Mouse (Mus musculus) CH12.LX (cell line): ENCODE results near the gene Runx2. TPM values are rescaled to one million over a fixed set of nuclear protein-coding genes. Genes with fewer than 3 reads are reported as not detected.

Experiments used
- DNase-seq: peaks from one replicate; pipeline ENCODE4 v3.0.0-alpha.2; 2013; ENCODE audit errors: extremely low read depth
- H3K27ac ChIP-seq: 2 replicates; pipeline ENCODE4 v1.5.1; 2012; ENCODE audit warnings: low read depth, mild to moderate bottlenecking, control low read depth, moderate library complexity; ENCODE audit not compliant: insufficient read depth
- H3K27me3 ChIP-seq: replicated peaks from 2 replicates; pipeline ENCODE3; 2012; ENCODE audit warnings: inconsistent platforms
- H3K36me3 ChIP-seq, 2 experiments: replicated peaks in 1 of 2; 2 replicates each; pipeline versions ENCODE3 to v1.6.1; 2012; ENCODE audit warnings: inconsistent platforms in 1 of 2, low read length in 1 of 2, mild to moderate bottlenecking in 1 of 2, mixed read lengths in 1 of 2, moderate library complexity in 1 of 2; ENCODE audit not compliant: control insufficient read depth in 1 of 2, insufficient read depth in 1 of 2
- H3K4me1 ChIP-seq, 2 experiments: 2 replicates each; pipeline ENCODE4 v1.6.1; 2012; ENCODE audit warnings: inconsistent platforms in 1 of 2, moderate library complexity in 1 of 2; ENCODE audit not compliant: insufficient read depth in 2 of 2, control insufficient read depth in 1 of 2
- H3K4me2 ChIP-seq: 2 replicates; pipeline ENCODE4 v1.6.1; 2012; ENCODE audit warnings: low read depth, mild to moderate bottlenecking, control low read depth; ENCODE audit not compliant: poor library complexity, insufficient read depth, severe bottlenecking
- H3K4me3 ChIP-seq, 3 experiments: fragments of 150-350 bp in 1 of 3; sonication (generic) in 1 of 3; replicated peaks in 1 of 3; 2 replicates each; pipeline versions ENCODE3 to v1.5.1; 2011 to 2012; ENCODE audit warnings: low read depth in 2 of 3, low read length in 2 of 3, mild to moderate bottlenecking in 2 of 3, moderate library complexity in 2 of 3, control low read depth in 1 of 3, improper control_type of control experiment in 1 of 3, inconsistent platforms in 1 of 3, mixed read lengths in 1 of 3; ENCODE audit not compliant: poor library complexity in 1 of 3
- H3K79me2 ChIP-seq: replicated peaks from 2 replicates; pipeline ENCODE4 v1.6.1; 2012; ENCODE audit warnings: mild to moderate bottlenecking, moderate library complexity; ENCODE audit not compliant: control insufficient read depth, poor library complexity, insufficient read depth, severe bottlenecking; ENCODE audit errors: extremely low read depth
- H3K9ac ChIP-seq: 2 replicates; pipeline ENCODE4 v1.6.1; 2012; ENCODE audit warnings: low read depth, mild to moderate bottlenecking, control low read depth, moderate library complexity; ENCODE audit not compliant: insufficient read depth
- H3K9me3 ChIP-seq: replicated peaks from 2 replicates; pipeline ENCODE3; 2012; ENCODE audit warnings: low read length, inconsistent platforms, mixed read lengths
- E2F4 ChIP-seq: IDR thresholded peaks from 2 replicates; pipeline ENCODE4 v1.6.1; 2011; ENCODE audit warnings: low read depth, low read length, improper control_type of control experiment; ENCODE audit not compliant: insufficient replicate concordance
- ELF1 ChIP-seq: IDR thresholded peaks from 2 replicates; pipeline ENCODE4 v1.6.1; 2014; ENCODE audit warnings: low read depth, mild to moderate bottlenecking, inconsistent platforms, low read length, improper control_type of control experiment
- EP300 ChIP-seq: IDR thresholded peaks from 2 replicates; pipeline ENCODE4 v1.6.1; 2011; ENCODE audit warnings: low read length, improper control_type of control experiment
- ETS1 ChIP-seq: conservative IDR thresholded peaks from 2 replicates; pipeline ENCODE4 v1.6.1; 2012; ENCODE audit warnings: low read depth, mild to moderate bottlenecking, inconsistent platforms, low read length, improper control_type of control experiment, moderate library complexity
- JUN ChIP-seq: IDR thresholded peaks from 2 replicates; pipeline ENCODE4 v1.6.1; 2011; ENCODE audit warnings: low read depth, mild to moderate bottlenecking, low read length, improper control_type of control experiment, moderate library complexity; ENCODE audit not compliant: insufficient read depth
- MAZ ChIP-seq: IDR thresholded peaks from 2 replicates; pipeline ENCODE4 v1.6.1; 2012; ENCODE audit warnings: low read depth, mild to moderate bottlenecking, inconsistent platforms, low read length, improper control_type of control experiment, moderate library complexity
- MEF2A ChIP-seq: IDR thresholded peaks from 2 replicates; pipeline ENCODE4 v1.6.1; 2014; ENCODE audit warnings: low read depth, mild to moderate bottlenecking, inconsistent platforms, low read length, improper control_type of control experiment, borderline replicate concordance
- MXI1 ChIP-seq: IDR thresholded peaks from 2 replicates; pipeline ENCODE4 v1.6.1; 2011; ENCODE audit warnings: mild to moderate bottlenecking, low read depth, low read length, improper control_type of control experiment
- MYC ChIP-seq: IDR thresholded peaks from 2 replicates; pipeline ENCODE4 v1.6.1; 2011; ENCODE audit warnings: low read depth, mild to moderate bottlenecking, improper control_type of control experiment, low read length
- NELFE ChIP-seq: IDR thresholded peaks from 2 replicates; pipeline ENCODE4 v1.6.1; 2011; ENCODE audit warnings: low read depth, low read length, improper control_type of control experiment
- NRF1 ChIP-seq: IDR thresholded peaks from 2 replicates; pipeline ENCODE4 v1.6.1; 2014; ENCODE audit warnings: low read depth, mild to moderate bottlenecking, inconsistent platforms, low read length, improper control_type of control experiment, moderate library complexity
- POLR2AphosphoS2 ChIP-seq: IDR thresholded peaks from 2 replicates; pipeline ENCODE4 v1.6.1; 2011; ENCODE audit warnings: low read depth, low read length, improper control_type of control experiment
- TCF12 ChIP-seq: IDR thresholded peaks from 2 replicates; pipeline ENCODE4 v1.6.1; 2014; ENCODE audit warnings: low read depth, mild to moderate bottlenecking, inconsistent platforms, low read length, improper control_type of control experiment
- ZKSCAN1 ChIP-seq: IDR thresholded peaks from 2 replicates; pipeline ENCODE4 v1.6.1; 2012; ENCODE audit warnings: low read depth, inconsistent platforms, low read length, improper control_type of control experiment, borderline replicate concordance
- ZNF384 ChIP-seq: IDR thresholded peaks from 2 replicates; pipeline ENCODE4 v1.6.1; 2012; ENCODE audit warnings: low read depth, low read length, improper control_type of control experiment, inconsistent platforms
- dilution Hi-C: fragments of 300-500 bp; cut with MboI; formaldehyde crosslinking; loops from 2 replicates; pipeline ENCODE4 v1.14.3; 2020; ENCODE audit warnings: low sequenced_read_pairs; ENCODE audit not compliant: extremely low pct_unique_long_range_greater_than_20kb, extremely low pct_ligation_motif_present
- in situ Hi-C: fragments of 300-500 bp; cut with MboI; formaldehyde crosslinking; loops from 3 replicates; pipeline ENCODE4 v1.14.3; 2019; ENCODE audit warnings: low sequenced_read_pairs, low pct_ligation_motif_present, low pct_unique_long_range_greater_than_20kb, mixed read lengths
- polyA plus RNA-seq: library from polyadenylated mRNA; unstranded; fragments of >175 nt; gene quantifications from 2 replicates; pipeline ENCODE4 v1.2.1, GENCODE M21; 2012; ENCODE audit warnings: low read depth; ENCODE audit not compliant: insufficient read length
- total RNA-seq, 2 experiments: library from RNA; depleted of rRNA; stranded (reverse); fragments of 300-350 nt in 1 of 2; fragments of >200 nt in 1 of 2; gene quantifications; 2 replicates each; pipeline ENCODE4 v1.2.3; 2012 to 2014

The Runx2 gene
- total and polyA plus RNA-seq, 3 experiments = 0.70 to 1.4 (median 1.1) TPM

- Histone ChIP-seq H3K27me3 (no peaks in the 10 kb centered on the region), H3K27ac (no peak overlapping the region), H3K36me3 (no peaks in the 10 kb centered on the region), H3K79me2 (no peaks in the 10 kb centered on the region), H3K4me3 (no peak overlapping the region), H3K9me3 (no peaks in the 10 kb centered on the region), H3K4me1 (peaks cover 0 to 6% of the 10 kb centered on the region in 2 experiments; a peak in 1 of 4 replicates), H3K9ac (no peak overlapping the region), H3K4me2 (no peak overlapping the region)
- no peak for DNase-seq
- in situ Hi-C loops = no loop called here
- dilution Hi-C loops = no loop called here
- TF ChIP-seq ELF1 = no peak
- TF ChIP-seq MYC = no peak
- no peak for TF ChIP-seq MEF2A
Observed at GRCm38 (mm10) chr17:44772576-44772975, 42.0 kb downstream of the Runx2 start.

GRCm38 (mm10) chr17:44770871-44771270, 43.7 kb downstream of the Runx2 start:
- Histone ChIP-seq H3K79me2 (no peaks in the 10 kb centered on the region), H3K9me3 (no peaks in the 10 kb centered on the region), H3K27ac (no peak overlapping the region), H3K36me3 (no peaks in the 10 kb centered on the region), H3K4me3 (no peak overlapping the region), H3K9ac (no peak overlapping the region), H3K4me1 (peaks cover 4 to 20% of the 10 kb centered on the region in 2 experiments; a peak in 3 of 4 replicates), H3K4me2 (no peak overlapping the region), H3K27me3 (no peaks in the 10 kb centered on the region)
- in situ Hi-C loops = no loop called here
- TF ChIP-seq NRF1 (no peak), JUN (no peak), ZNF384 (no peak), MAZ (no peak), POLR2AphosphoS2 (no peak), NELFE (no peak), MEF2A (peak; percentile 77), ZKSCAN1 (no peak), EP300 (peak; percentile 22; the same call in 1 of the 2 replicates)
- DNase-seq = no peak
- dilution Hi-C loops = no loop called here

GRCm38 (mm10) chr17:44768522-44768921, 46.1 kb downstream of the Runx2 start:
- H3K9ac ChIP-seq = no peak overlapping the region
- in situ Hi-C loops (no loop called here), dilution Hi-C loops (no loop called here)
- H3K27me3 ChIP-seq = no peaks in the 10 kb centered on the region
- TF ChIP-seq TCF12 (no peak), E2F4 (no peak), ETS1 (no peak), MXI1 (no peak), ZKSCAN1 (no peak)
- no peak overlapping the region for H3K4me3 ChIP-seq
- H3K4me2 ChIP-seq = no peak overlapping the region
- H3K4me1 ChIP-seq = peaks cover 4 to 20% of the 10 kb centered on the region in 2 experiments; a peak in 3 of 4 replicates
- H3K79me2 ChIP-seq = no peaks in the 10 kb centered on the region
- no peak for DNase-seq
- H3K36me3 ChIP-seq = no peaks in the 10 kb centered on the region
- no peak overlapping the region for H3K27ac ChIP-seq
- H3K9me3 ChIP-seq = no peaks in the 10 kb centered on the region
